Mouse (Mus musculus) natural killer cell, adult 2 months (primary cell): ENCODE data around the gene Ntf5.

ENCODE experiments used
- DNase-seq, 2 experiments: peaks; one replicate each; pipeline ENCODE4 v3.0.0; 2022; ENCODE audit warnings: low spot score in 2 of 2

The Ntf5 gene

DNA sequence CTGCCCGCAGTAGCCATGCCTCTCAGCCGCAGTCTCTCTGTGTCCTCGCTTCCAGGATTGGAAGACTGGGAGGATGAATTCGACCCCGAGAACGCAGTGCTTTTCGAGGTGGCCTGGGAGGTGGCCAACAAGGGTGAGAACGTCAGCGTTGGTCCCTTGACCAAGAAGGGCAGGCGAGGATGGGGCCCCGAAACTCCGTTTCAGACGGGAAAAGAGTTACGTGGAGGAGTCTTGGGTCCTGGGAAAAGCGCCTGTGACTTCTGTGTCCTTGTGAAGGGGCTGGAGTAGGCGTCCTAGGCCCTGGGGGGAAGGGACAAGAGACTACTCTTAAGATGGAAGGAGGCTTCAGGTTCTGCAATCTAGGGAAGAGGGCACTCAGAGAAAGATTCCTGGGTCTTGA is 21.5 kb downstream of the Ntf5 start:
- no peak for DNase-seq

DNA sequence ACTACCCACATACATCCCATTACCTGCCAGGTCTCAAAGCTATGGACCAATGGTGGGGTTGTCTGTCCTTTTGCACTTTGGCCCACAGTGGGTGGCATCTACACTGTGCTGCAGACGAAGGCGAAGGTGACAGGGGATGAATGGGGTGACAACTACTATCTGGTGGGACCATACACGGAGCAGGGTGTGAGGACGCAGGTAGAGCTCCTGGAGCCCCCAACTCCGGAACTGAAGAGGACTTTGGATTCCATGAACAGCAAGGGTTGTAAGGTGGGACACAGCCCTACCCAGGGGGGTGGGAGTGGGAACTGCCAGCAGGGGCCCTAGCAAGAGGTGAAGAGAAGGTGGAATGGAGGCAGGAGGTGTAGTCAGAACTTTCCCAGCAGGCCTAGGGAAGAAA is 22.9 kb downstream of the Ntf5 start:
- no peak for DNase-seq

- no peak for DNase-seq
Observed at GRCm38 (mm10) chr7:45437046-45437445, 23.6 kb downstream of the Ntf5 start.

DNA sequence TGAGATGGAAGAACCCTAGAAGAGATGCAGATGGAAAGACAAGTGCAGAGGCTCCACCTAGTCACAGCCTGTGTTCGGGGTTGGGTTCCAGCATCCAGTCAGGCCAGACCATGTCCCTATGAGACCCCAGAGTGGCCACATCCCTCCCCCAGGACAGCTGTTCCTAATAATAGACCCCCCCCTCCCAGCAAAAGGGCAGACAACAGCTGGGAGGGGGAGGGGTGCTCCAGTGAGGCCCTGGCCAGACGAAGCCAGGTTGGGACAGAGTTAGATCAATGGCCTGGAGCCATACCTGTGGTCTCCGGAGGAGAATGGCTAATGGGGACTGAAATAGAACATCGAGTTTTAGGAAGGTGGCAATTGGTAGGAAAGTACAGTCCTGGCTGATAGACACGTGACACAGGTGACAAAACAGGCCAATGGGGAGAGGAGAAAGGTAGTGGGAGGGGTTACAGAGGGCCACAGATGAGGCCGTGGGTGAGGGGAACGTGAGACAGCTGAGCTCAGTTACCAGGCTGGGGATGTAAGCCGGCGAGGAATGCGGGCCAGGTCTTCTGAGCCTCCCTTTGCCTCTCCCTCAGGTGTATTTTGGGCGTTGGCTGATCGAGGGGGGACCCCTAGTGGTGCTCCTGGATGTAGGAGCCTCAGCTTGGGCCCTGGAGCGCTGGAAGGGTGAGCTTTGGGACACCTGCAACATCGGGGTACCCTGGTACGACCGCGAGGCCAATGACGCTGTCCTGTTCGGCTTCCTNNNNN is 24.2 kb downstream of the Ntf5 start, which contains the start of gene Ruvbl2:
TSS of gene Ruvbl2 (minus strand) at position 576 of the 756 bp plus-strand sequence.
- DNase-seq: no peak

- no peak for DNase-seq
Observed at GRCm38 (mm10) chr7:45443526-45444420, 30.3 kb downstream of the Ntf5 start.

GRCm38 (mm10) chr7:45446589-45446988 is 33.1 kb downstream of the Ntf5 start:
- DNase-seq: no peak

DNA sequence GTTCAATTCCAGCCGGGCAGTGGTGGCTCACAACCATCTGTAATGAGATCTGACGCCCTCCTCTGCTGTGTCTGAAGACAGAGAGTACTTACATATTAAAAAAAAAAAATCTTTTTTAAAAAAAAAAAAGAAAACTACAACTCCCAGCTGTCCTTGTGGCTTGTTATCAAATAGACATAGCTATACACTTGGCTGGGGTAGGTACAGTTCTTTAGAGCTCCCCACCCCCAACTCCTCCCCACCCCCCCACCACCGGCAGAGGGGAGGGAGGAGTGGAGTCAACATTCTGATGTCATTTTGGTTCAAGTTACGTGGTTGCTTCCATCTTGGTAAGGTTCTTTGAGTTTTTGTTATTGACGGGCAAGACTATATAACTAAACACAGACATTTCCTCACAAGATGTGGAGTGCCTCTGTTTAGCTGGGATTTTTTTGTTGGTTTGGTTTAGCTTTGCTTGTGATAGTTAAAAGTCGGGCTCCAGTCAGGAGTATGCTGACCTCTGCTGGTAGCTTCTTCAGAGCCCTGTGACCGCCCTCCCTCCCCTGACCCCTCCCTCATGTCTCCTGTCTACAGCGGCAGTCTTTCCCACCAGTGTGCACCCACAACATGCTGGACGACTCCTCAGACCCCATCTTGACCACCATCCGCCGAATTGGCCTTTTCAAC is 34.0 kb downstream of the Ntf5 start:
- DNase-seq: no peak

- no peak for DNase-seq
Observed at GRCm38 (mm10) chr7:45449974-45450373, 36.5 kb downstream of the Ntf5 start.

GRCm38 (mm10) chr7:45451344-45451982 is 38.0 kb downstream of the Ntf5 start:
- peak; percentile 72 to 88 for DNase-seq

GRCm38 (mm10) chr7:45454971-45455370 is 41.5 kb downstream of the Ntf5 start:
- DNase-seq: no peak

GRCm38 (mm10) chr7:45455932-45456696 is 42.6 kb downstream of the Ntf5 start:
- no peak for DNase-seq

DNA sequence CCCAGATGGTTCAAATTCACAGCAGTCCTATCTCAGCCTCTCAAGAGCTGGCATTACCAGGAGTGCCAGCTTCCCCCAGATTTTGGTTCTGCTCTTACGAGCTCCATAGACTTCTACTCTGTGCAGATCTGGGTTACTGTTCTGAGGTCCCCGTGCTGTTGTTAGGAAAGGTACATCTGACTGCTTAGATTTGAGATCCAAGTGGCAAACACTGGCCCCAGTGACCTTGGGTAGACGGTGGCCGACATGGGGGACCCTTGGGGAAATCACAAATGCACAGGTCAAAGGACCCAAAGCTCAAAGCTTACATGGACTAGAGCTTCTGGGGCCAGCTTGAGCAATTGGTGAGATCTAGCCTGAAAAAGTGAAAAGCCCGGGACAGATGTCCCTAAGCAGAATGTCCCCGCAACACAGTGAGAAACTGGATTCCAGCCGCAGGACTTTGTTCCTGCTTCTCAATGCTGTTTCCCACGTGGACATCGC is 43.3 kb downstream of the Ntf5 start:
- no peak for DNase-seq

GRCm38 (mm10) chr7:45457204-45458060 is 43.9 kb downstream of the Ntf5 start:
- DNase-seq: peak in 1 of 2 experiments; percentile 45

DNA sequence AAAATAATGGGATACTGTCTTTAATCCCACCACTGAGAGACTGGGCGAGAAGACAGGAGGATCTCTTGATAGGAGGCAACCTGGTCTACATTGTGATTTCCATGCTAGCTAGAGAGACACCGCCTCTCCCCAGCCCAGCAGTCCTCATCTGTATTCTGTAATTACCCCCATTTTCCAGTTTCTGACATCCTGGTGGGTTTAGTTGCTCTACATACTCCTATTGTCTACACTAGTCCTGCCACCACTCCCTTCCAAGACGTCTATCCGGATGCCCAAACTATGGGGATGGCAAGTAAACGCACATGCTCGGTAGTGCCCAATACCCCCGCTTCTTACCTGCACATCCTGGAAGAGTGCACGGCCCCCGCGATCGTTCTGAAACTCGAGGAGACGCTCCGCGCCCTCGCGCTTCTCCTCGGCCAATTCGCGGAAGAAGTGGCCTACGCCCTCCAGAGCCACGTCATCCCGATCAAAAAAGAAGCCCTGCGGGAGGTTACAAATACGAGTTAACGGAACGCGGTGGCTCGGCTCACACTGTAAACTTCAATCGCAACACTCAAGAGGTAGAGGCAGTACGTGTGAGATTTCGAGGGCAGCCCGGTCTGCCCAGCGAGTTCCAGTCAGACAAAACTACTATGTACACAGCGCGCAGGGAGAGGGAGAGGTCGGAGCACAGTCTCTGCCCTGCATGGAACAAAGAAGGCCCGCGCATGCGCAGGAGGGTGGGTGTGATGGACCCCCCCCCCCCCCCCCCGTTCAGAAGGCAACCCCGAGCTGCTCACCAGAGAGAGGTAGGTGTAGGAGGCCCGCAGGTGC is 45.5 kb downstream of the Ntf5 start:
- DNase-seq: peak; percentile 73 to 76

- DNase-seq: peak; percentile 93 to 96
Observed at GRCm38 (mm10) chr7:45459564-45460140, 46.2 kb downstream of the Ntf5 start, which contains the start of gene Ftl1. TSS of gene Ftl1 (minus strand) at chr7:45459884.

DNA sequence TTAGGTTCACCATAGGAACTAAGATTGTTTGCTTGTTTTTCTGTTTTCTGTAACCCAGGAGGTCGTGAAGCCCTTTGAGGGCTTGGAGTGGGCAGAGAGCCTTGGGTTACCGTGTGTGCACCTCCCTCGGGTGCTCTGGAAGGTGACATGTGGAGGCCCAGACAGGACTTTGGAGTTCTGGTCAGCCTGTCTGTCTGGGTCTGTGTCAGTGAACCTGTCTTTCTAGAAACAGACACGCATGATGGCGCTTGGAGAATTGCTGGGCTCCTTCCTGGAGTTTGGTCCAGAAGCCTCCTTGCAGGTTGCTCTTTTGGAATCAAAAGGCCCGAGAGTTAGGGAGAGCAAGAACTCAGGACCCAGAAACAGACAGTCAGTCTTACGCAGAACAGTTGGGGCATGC is 46.9 kb downstream of the Ntf5 start:
- DNase-seq: no peak

DNA sequence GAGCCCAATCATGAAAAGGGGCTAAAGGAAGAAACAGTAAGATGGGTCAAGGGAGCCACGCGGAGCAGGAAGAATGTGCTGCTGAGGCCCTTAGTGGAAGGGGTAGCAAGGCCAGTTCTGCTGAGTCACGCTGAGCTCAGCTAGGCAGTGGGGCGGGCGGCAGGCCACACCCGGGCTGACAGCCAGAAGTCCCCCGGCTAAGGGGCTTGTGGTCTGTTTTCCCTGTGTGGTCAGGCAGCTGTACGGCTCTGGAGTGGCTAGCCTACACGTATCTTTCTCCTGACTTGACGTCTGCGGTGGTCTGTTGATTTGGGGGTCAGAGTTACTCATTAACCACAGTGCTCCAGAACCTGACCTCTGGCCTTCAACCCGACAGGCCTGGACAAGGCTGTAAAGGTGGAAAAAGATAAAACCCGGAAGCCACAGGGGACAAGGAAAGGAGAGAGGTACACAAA is 47.4 kb downstream of the Ntf5 start:
- DNase-seq: peak; percentile 38 to 46

DNA sequence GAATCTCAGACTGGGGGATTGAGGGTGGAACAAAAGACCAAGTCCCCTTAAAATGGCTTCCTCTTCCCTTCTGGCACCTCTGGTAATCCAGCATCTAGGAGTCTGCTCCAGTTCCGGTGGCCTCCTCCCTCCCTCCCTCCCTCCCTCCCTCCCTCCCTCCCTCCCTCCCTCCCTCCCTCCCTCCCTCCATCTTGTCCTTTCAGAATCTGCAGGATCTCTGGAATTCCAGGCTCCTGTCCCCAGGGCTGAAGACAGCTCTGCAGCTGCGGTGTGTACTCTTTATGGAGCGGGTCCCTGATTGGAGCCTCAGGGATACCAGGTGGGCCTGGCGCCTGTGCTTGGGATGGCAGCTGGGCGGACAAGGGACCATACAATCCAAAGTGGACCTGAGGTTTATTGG is 47.8 kb downstream of the Ntf5 start:
- no peak for DNase-seq
